Mouse (Mus musculus): ENCODE measurements around the gene Ntn1. TPM values are rescaled to one million over a fixed set of nuclear protein-coding genes. Genes with fewer than 3 reads are reported as not detected.
A peak's percentile ranks its signal among the peaks of the same experiment; 100 is the strongest.

The Ntn1 gene
- 12.2 and 14.8 TPM in 2 replicates for polyA plus RNA-seq (2016; fragmentation: Nextera tagmentation; extraction: Ambion mirVana)

- Histone ChIP-seq H3K9me3 (no peaks in the 10 kb centered on the region), H3K9ac (peak within 1 kb of the TSS; percentile 60), H3K27me3 (peaks cover 73% of the 10 kb centered on the region), H3K4me1 (peaks cover 16% of the 10 kb centered on the region), H3K4me3 (peak within 1 kb of the TSS; percentile 43), H3K36me3 (no peaks in the 10 kb centered on the region), H3K4me2 (replicated peaks) (peak within 1 kb of the TSS; percentile 87), H3K27ac (no peak within 1 kb of the TSS)
- no peak for ATAC-seq (ENCODE audit: insufficient number of reproducible peaks, insufficient read depth, low FRiP score, low TSS enrichment)
- 5% methylated on average over 11 of the region's 11 CpGs for WGBS
These were observed at the start of gene Ntn1 for GRCm38 (mm10) chr11:68400727-68401219. Ntn1 (minus strand) TSS chr11:68400823.

- ATAC-seq (ENCODE audit: insufficient number of reproducible peaks, insufficient read depth, low FRiP score, low TSS enrichment): no peak
- no peaks in the 10 kb centered on the region for H3K9me3 ChIP-seq
- no peak overlapping the region for H3K4me2 ChIP-seq (replicated peaks)
- no peaks in the 10 kb centered on the region for H3K36me3 ChIP-seq
- H3K4me3 ChIP-seq: no peak overlapping the region
- 82% methylated on average over 7 of the region's 7 CpGs for WGBS
- H3K9ac ChIP-seq: no peak overlapping the region
- H3K27me3 ChIP-seq: peaks cover 5% of the 10 kb centered on the region; the same call in 1 of the 2 replicates
- peaks cover 14% of the 10 kb centered on the region for H3K4me1 ChIP-seq
- no peak overlapping the region for H3K27ac ChIP-seq
These were observed 47.7 kb upstream of the Ntn1 start for GRCm38 (mm10) chr11:68448356-68448755.

GRCm38 (mm10) chr11:68447242-68447641, 46.6 kb upstream of the Ntn1 start:
- WGBS: 93% methylated on average over 2 of the region's 2 CpGs
- Histone ChIP-seq H3K9me3 (no peaks in the 10 kb centered on the region), H3K27ac (no peak overlapping the region), H3K4me3 (no peak overlapping the region), H3K4me2 (replicated peaks) (no peak overlapping the region), H3K9ac (no peak overlapping the region), H3K4me1 (peaks cover 14% of the 10 kb centered on the region), H3K36me3 (no peaks in the 10 kb centered on the region), H3K27me3 (peaks cover 5% of the 10 kb centered on the region; the same call in 1 of the 2 replicates)
- no peak for ATAC-seq (ENCODE audit: insufficient number of reproducible peaks, insufficient read depth, low FRiP score, low TSS enrichment)

- Histone ChIP-seq H3K27me3 (peaks cover 5% of the 10 kb centered on the region; the same call in 1 of the 2 replicates), H3K36me3 (no peaks in the 10 kb centered on the region), H3K4me3 (no peak overlapping the region), H3K27ac (no peak overlapping the region), H3K9ac (no peak overlapping the region), H3K4me2 (replicated peaks) (no peak overlapping the region), H3K4me1 (peaks cover 10% of the 10 kb centered on the region), H3K9me3 (no peaks in the 10 kb centered on the region)
- WGBS: 90% methylated on average over 4 of the region's 4 CpGs
- no peak for ATAC-seq (ENCODE audit: insufficient number of reproducible peaks, insufficient read depth, low FRiP score, low TSS enrichment)
These were observed 45.9 kb upstream of the Ntn1 start for GRCm38 (mm10) chr11:68446547-68446946.

GRCm38 (mm10) chr11:68445901-68446300, 45.3 kb upstream of the Ntn1 start:
- no peaks in the 10 kb centered on the region for H3K36me3 ChIP-seq
- 85% methylated on average over 4 of the region's 4 CpGs for WGBS
- no peak overlapping the region for H3K4me2 ChIP-seq (replicated peaks)
- H3K9me3 ChIP-seq: no peaks in the 10 kb centered on the region
- no peak for ATAC-seq (ENCODE audit: insufficient number of reproducible peaks, insufficient read depth, low FRiP score, low TSS enrichment)
- H3K9ac ChIP-seq: no peak overlapping the region
- H3K27me3 ChIP-seq: peaks cover 5% of the 10 kb centered on the region; the same call in 1 of the 2 replicates
- no peak overlapping the region for H3K4me3 ChIP-seq
- no peak overlapping the region for H3K27ac ChIP-seq
- peaks cover 4% of the 10 kb centered on the region for H3K4me1 ChIP-seq

- WGBS: 80% methylated on average over 12 of the region's 12 CpGs
- Histone ChIP-seq H3K27ac (no peak overlapping the region), H3K4me1 (no peaks in the 10 kb centered on the region), H3K36me3 (no peaks in the 10 kb centered on the region), H3K9me3 (no peaks in the 10 kb centered on the region), H3K4me3 (no peak overlapping the region), H3K4me2 (replicated peaks) (no peak overlapping the region), H3K9ac (no peak overlapping the region), H3K27me3 (no peaks in the 10 kb centered on the region; the same call in 1 of the 2 replicates)
- no peak for ATAC-seq (ENCODE audit: insufficient number of reproducible peaks, insufficient read depth, low FRiP score, low TSS enrichment)
These were observed 42.5 kb upstream of the Ntn1 start for GRCm38 (mm10) chr11:68442983-68443638.

GRCm38 (mm10) chr11:68442346-68442745, 41.7 kb upstream of the Ntn1 start:
- Histone ChIP-seq H3K36me3 (no peaks in the 10 kb centered on the region), H3K27ac (no peak overlapping the region), H3K4me2 (replicated peaks) (no peak overlapping the region), H3K9ac (no peak overlapping the region), H3K27me3 (no peaks in the 10 kb centered on the region; the same call in 1 of the 2 replicates), H3K9me3 (no peaks in the 10 kb centered on the region), H3K4me3 (no peak overlapping the region), H3K4me1 (no peaks in the 10 kb centered on the region)
- 85% methylated on average over 8 of the region's 8 CpGs for WGBS
- ATAC-seq (ENCODE audit: insufficient number of reproducible peaks, insufficient read depth, low FRiP score, low TSS enrichment): no peak

GRCm38 (mm10) chr11:68440965-68441364, 40.3 kb upstream of the Ntn1 start:
- WGBS: 59% methylated on average over 5 of the region's 5 CpGs
- Histone ChIP-seq H3K9ac (no peak overlapping the region), H3K27ac (no peak overlapping the region), H3K36me3 (no peaks in the 10 kb centered on the region), H3K9me3 (no peaks in the 10 kb centered on the region), H3K4me1 (no peaks in the 10 kb centered on the region), H3K4me3 (no peak overlapping the region), H3K4me2 (replicated peaks) (no peak overlapping the region), H3K27me3 (no peaks in the 10 kb centered on the region; the same call in 1 of the 2 replicates)
- ATAC-seq (ENCODE audit: insufficient number of reproducible peaks, insufficient read depth, low FRiP score, low TSS enrichment): no peak

GRCm38 (mm10) chr11:68440100-68440499, 39.5 kb upstream of the Ntn1 start:
- no peak overlapping the region for H3K9ac ChIP-seq
- no peak overlapping the region for H3K27ac ChIP-seq
- H3K4me3 ChIP-seq: no peak overlapping the region
- no peak overlapping the region for H3K4me2 ChIP-seq (replicated peaks)
- no peak for ATAC-seq (ENCODE audit: insufficient number of reproducible peaks, insufficient read depth, low FRiP score, low TSS enrichment)
- H3K4me1 ChIP-seq: no peaks in the 10 kb centered on the region
- no peaks in the 10 kb centered on the region for H3K9me3 ChIP-seq
- H3K36me3 ChIP-seq: no peaks in the 10 kb centered on the region
- WGBS: 78% methylated on average over 9 of the region's 9 CpGs
- no peaks in the 10 kb centered on the region; the same call in 1 of the 2 replicates for H3K27me3 ChIP-seq

GRCm38 (mm10) chr11:68436376-68436775, 35.8 kb upstream of the Ntn1 start:
- 86% methylated on average over 5 of the region's 5 CpGs for WGBS
- Histone ChIP-seq H3K4me2 (replicated peaks) (no peak overlapping the region), H3K4me1 (peaks cover 9% of the 10 kb centered on the region; the same call in 1 of the 2 replicates), H3K4me3 (no peak overlapping the region), H3K9ac (no peak overlapping the region), H3K36me3 (no peaks in the 10 kb centered on the region), H3K9me3 (no peaks in the 10 kb centered on the region), H3K27ac (no peak overlapping the region), H3K27me3 (peaks cover 24% of the 10 kb centered on the region)
- ATAC-seq (ENCODE audit: insufficient number of reproducible peaks, insufficient read depth, low FRiP score, low TSS enrichment): no peak

- H3K4me2 ChIP-seq (replicated peaks): no peak overlapping the region
- H3K4me3 ChIP-seq: no peak overlapping the region
- no peak overlapping the region for H3K9ac ChIP-seq
- H3K4me1 ChIP-seq: peaks cover 9% of the 10 kb centered on the region; the same call in 1 of the 2 replicates
- ATAC-seq (ENCODE audit: insufficient number of reproducible peaks, insufficient read depth, low FRiP score, low TSS enrichment): no peak
- H3K27me3 ChIP-seq: peaks cover 30% of the 10 kb centered on the region
- 87% methylated on average over 4 of the region's 4 CpGs for WGBS
- no peaks in the 10 kb centered on the region for H3K36me3 ChIP-seq
- H3K27ac ChIP-seq: no peak overlapping the region
- no peaks in the 10 kb centered on the region for H3K9me3 ChIP-seq
These were observed 35.0 kb upstream of the Ntn1 start for GRCm38 (mm10) chr11:68435601-68436000.

GRCm38 (mm10) chr11:68434697-68435096, 34.1 kb upstream of the Ntn1 start:
- peaks cover 30% of the 10 kb centered on the region for H3K27me3 ChIP-seq
- no peak overlapping the region for H3K4me2 ChIP-seq (replicated peaks)
- H3K27ac ChIP-seq: no peak overlapping the region
- WGBS: 84% methylated on average over 2 of the region's 2 CpGs
- H3K36me3 ChIP-seq: no peaks in the 10 kb centered on the region
- H3K9me3 ChIP-seq: no peaks in the 10 kb centered on the region
- H3K9ac ChIP-seq: no peak overlapping the region
- H3K4me3 ChIP-seq: no peak overlapping the region
- peaks cover 9% of the 10 kb centered on the region; the same call in 1 of the 2 replicates for H3K4me1 ChIP-seq
- ATAC-seq (ENCODE audit: insufficient number of reproducible peaks, insufficient read depth, low FRiP score, low TSS enrichment): no peak
